ENCODE assay signal across 17 mouse cellular contexts in genomic region chr13:106788817-106789216, GRCm38 (mm10).
"Had no signal": no experiment of that assay in that cellular context is flagged by ENCODE, and none has a peak within 500 bp of the region (broad histone marks: within the 10 kb centered on the region; RNA-seq: fewer than 3 reads in every experiment).

No protein-coding gene starts in this region.

- H3K9me3 ChIP-seq: limb, embryonic 10.5 days; liver, embryonic 15.5 days; neural tube, embryonic 13.5 days had no signal

- H3K27me3 ChIP-seq: kidney, embryonic 15.5 days; liver, embryonic 15.5 days; neural tube, embryonic 13.5 days had no signal

- DNase-seq: kidney, adult 2 months; kidney, postnatal 25 days; lung, embryonic 14.5 days; lung, postnatal 10 days; lung, postnatal 4 days; right cerebral cortex, adult 18-20 months; right cerebral cortex, postnatal 25 days; thymus, postnatal 4 days had no signal

- H3K9ac ChIP-seq: kidney, embryonic 15.5 days; liver, embryonic 15.5 days; lung, embryonic 14.5 days; neural tube, embryonic 13.5 days had no signal

- H3K27ac ChIP-seq: kidney, embryonic 15.5 days; left cerebral cortex, adult 2 months; limb, embryonic 10.5 days; liver, embryonic 15.5 days; neural tube, embryonic 13.5 days; stomach, postnatal 0 days had no signal

- H3K4me1 ChIP-seq: kidney, embryonic 15.5 days; limb, embryonic 10.5 days; liver, embryonic 15.5 days; neural tube, embryonic 13.5 days had no signal

- H3K4me2 ChIP-seq: kidney, embryonic 15.5 days; liver, embryonic 11.5 days; liver, embryonic 15.5 days; lung, embryonic 14.5 days; neural tube, embryonic 13.5 days had no signal

- H3K4me3 ChIP-seq: kidney, embryonic 15.5 days; left cerebral cortex, adult 2 months; limb, embryonic 10.5 days; liver, embryonic 15.5 days; myocyte; neural tube, embryonic 13.5 days had no signal

- ATAC-seq: intestine, embryonic 16.5 days had no signal
